Mouse (Mus musculus) thymus, adult 18-20 months (tissue): ENCODE measurements at regions not wholly inside any gene's neighbourhood (a gene's known extent, or its start where the extent isn't known, plus 50 kb on each side); places are given as distances from the start of the nearest gene placed in this dataset.

ENCODE experiments used
- DNase-seq, 2 experiments: peaks; one replicate each; pipeline ENCODE4 v3.0.0; 2022; ENCODE audit warnings: mixed read lengths in 2 of 2

DNA sequence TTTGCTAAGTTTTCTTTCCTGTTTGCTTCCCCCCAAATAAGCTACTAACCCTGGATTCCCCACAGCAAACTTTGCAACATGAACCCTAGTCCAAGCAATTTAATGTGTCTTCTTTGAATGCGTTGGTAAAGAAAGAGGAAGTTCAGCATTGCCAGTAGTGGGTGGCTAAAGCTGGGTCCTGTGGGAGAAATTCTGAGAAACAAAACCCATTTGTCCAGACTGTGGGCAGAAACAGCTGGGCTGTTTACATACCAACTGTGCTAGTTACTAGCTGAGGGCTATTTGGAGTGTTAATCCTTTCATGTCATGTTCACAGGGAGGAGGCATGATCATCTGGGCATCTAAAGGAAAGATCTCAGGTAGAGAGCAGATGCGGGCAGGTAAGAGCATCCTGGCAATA is 51.8 kb upstream of the 1190002N15Rik start:
- no peak for DNase-seq

DNA sequence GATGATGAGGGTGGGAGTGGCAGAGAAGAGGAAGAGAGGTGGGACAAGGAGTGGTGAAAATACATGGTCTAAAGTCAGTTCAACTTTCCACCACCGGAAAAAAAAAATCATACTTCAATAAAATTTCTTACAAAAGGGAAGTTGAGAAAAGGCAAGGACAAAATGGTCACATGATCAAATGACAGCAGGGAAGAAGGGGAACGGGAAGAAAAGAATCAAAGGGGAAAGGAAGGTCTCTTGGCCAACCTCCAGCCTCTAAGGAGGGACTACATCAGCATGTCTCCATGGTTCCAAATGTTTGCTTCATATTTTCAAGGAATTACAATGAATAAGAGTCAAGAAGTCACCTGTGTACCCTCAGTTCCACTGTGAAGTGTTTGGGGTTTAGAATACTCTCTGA is 64.7 kb upstream of the Slc9a9 start:
- no peak for DNase-seq

DNA sequence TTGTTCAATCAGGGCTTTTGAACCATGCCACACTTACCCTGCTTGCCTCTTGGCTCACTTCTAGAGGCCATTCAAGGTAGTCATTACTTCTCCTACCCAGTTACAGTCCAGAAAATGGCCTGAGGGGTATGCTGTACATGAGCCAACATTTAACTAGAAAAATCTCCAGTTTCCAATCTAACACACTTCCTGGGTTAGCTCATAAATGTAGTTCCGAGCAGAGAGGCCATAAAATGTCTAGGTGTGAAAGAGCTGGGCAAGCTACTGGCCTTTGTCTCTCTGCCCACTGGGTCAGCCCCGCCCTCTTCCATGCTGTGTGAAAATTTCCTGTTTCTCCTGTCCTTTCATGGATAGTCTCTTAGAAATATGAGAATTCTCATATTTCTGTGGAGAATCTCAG is 63.3 kb upstream of the Slc9a9 start:
- DNase-seq = no peak

DNA sequence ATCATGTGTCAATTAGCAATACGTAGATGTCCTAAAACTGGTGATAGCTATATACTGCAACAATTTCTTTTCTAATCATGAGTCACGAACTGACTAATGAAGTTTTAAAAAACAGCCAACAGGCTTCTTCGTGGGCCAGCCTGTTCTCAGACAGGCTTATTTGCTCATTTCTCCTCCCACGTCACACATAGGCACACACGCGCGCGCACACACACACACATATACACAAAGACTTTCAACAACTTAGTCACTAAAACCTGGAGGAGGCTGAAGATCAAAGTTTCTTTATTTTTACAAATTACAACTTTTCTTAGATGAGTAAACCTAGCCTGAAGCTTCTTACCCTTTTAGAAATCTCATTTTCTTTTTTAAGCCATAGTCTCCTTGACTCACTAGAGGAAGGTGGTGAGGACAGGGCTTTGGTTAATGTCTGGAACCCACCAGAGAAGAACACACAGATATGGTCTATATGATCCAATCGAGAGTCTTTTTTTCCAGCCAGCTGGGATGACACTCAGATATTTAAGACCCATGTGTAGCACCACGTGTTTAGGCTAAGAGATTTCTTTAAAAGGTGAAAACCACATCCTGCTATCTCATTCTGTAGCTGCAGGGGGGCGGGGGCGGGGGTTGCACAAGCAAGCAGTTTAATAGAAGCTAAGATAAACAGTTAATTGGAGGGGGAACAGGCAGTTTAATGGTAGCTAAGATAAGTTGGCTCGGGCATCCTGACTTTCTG is 62.5 kb upstream of the Slc9a9 start:
- no peak for DNase-seq

DNA sequence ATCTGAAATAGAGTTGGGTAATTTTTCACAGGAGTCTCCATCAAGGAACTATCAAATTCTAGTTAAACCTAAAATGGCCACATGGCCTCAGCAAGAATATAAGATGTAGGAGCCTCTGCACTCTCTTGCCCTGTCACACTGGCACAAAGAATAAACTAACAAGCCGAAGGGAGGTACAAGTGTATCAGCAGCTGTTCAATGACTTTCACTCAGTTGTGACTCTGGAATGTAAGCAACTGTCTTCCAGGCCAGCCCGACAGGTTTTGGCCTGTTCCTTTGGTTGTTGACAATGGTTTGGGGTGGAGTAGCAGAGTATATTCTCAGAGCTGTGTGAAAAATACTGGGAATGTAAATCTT is 62.0 kb upstream of the Slc9a9 start:
- DNase-seq = no peak

DNA sequence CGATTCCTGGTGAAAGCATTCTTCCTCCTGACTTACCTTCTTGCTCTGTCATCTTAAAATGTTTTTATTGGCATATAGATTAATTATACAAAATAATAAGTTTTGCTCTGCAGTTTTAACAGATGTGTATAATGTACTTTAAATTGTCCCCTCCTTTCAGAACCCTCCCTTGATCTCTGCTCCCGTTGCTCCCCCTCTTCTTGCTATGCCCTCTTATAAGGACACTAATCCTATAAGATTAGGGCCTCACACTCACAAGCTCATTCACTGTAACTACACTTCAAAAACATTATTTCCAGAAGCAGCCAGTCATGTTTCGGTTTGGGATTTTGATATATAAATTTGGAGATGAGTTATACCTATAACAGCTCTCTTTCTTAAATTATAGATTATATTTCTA is 59.6 kb upstream of the Slc9a9 start:
- DNase-seq = no peak

DNA sequence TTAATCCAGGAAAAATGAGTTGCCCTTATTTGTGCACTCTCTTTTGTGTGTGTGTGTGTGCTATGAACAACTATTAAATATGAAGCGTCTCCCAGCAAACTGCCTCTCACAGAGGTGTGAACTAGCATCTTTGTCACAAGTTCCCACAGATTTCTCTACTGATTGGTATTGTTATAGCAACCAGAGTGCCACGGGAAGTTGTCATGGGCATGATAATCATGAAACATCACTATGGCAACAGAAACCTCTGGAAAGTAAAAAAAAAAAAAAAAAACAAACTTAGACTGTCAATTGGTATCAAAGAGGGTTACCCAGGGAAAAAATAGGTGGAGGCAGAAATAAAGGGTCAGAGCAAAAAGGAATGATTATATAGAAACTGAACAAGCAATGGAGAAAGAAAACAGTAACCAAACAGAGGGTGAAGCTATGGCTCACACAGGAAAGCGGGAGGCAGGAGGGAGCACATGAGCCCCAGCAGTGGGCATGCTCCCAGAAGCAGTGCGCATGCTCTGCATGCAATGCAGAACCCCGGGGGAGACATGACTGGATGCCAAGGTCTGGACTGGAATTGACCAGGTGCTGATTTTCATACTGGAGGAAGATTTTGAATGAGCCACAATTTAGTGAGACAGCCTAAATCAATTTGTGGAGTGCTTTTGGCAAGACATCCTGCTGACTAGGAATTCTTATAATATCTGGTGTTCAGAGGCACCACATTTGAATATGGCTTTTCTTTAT is 58.9 kb upstream of the Slc9a9 start:
- no peak for DNase-seq

DNA sequence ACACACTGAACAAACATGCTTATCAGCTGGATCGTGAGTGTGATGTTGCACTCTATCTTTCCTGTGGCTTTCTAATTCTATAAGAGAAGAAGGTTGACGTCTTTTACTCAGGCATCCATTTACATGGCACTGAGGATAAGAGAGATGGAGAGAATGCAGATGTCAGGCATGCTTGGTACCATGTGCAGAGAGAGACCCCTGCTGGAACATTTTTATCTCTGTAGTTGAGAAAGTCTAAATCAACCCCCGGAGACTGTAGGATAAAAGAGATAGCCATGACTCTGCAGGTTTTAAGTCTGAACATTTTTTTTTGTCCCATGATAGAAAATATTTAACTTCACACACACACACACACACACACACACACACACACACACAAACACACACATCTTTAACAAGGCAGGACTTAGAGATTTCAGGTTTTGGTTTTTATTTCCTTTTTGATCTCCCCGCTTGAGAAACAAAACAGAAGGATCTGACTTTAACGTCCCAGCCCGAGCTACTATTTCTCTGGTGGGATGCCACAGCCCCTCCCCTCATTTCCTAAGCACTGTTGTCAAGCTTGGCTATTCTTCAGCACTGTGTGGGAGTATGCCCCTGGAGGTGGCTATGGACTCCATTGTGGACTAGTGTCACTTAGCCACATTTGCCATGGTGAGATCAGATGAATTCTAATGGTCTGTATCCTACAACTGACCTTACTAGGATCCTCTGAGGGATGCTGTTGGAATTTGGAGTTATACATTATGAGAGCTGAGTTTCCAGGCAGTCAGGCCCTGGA is 55.6 kb upstream of the Slc9a9 start:
- DNase-seq = peak in 1 of 2 experiments; percentile 22

DNA sequence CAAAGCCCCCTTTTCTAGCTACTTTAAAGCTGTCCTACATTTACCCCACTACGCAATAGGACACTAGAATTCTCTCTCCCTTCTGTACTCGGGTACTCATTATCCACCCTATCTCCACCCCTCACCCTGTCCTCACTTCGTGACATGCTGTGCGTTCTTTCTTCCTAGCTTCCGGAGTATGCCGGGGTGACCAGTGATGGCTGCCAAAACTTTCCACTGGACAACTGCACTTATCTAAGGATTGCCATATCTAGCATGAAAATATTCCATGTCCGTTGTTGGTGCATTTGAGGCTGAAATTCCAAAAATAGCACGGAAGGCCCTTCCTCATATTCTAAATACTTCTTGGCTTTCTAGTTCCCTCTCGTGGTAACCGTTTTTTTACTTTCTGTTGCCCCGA is 54.5 kb upstream of the Slc9a9 start:
- no peak for DNase-seq

DNA sequence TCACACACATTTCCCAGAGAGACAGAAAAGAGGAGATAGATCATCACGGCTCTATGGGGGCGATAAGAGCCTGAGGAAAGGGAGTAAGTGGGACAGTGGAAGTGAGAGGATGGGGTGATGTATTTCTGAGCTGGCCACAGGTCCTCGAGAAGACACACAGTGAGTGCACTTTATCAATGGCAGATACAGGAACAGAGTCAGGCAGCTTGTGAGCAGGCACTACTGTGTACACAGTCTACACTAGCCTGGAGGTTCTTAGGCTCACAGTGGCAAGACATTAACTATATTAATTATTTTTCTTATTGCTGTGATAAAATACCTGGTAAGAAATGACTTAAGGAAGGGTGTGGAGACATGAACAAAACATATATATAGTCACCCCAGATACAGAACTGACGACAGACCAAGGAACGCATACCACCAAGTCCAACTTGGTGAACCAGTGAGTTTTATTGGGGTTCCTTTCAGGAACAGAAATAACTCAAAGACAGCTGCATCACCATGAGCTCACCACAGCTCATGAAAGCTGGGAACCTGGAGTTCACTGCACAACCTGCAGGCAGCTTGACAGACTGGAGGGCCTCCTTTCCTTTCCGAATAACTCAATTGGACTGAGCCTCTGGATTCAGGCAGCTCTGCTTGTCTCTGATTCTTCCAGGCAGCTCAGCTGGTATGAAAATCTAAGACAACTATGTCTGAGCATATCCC is 51.5 kb upstream of the Slc9a9 start:
- DNase-seq = no peak
